ENCODE assay signal across 31 mouse cellular contexts in the genomic region with DNA sequence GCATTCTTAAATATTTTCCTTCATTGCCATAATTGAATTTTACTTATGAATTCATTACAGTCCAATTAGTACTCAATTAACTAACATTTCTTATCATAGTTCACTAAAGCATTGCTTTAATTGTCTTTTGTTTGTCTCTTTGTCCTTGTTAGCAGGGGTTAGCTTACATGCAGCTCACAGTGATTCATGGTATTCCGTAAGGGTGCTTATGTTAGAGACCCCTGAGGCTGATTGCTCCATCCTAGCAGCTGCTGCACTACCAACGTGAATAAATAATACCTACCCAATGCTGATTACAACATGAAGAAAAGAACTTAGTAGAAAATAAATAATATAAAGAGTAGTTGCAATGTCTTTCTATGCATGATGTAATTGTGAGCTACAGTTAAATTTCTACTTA.
DNase-seq lines count a peak whose midpoint lies in the region; ATAC-seq lines count a peak whose summit lies in the region.
"Had no signal": no experiment of that assay in that cellular context is flagged by ENCODE, and none has a peak within 500 bp of the region (broad histone marks: within the 10 kb centered on the region; RNA-seq: fewer than 3 reads in every experiment).

No protein-coding gene starts in this region.

- H3K27ac ChIP-seq in midbrain, embryonic 14.5 days (replicated peaks; ENCODE audit: low read depth, low read length) = no peak overlapping the region
- no peak overlapping the region for H3K27ac ChIP-seq in midbrain, embryonic 11.5 days (ENCODE audit: low read depth, low read length)
- H3K27ac ChIP-seq in neural tube, embryonic 14.5 days (ENCODE audit: low read depth, low read length) = no peak overlapping the region
- H3K27ac ChIP-seq: embryonic facial prominence, embryonic 10.5 days; embryonic facial prominence, embryonic 13.5 days; gastrocnemius, adult 2 months; heart, embryonic 15.5 days; hindbrain, embryonic 14.5 days; hindbrain, postnatal 0 days had no signal

- no peak overlapping the region for H3K4me2 ChIP-seq in midbrain, embryonic 14.5 days (ENCODE audit: low read length)
- no peak overlapping the region for H3K4me2 ChIP-seq in midbrain, embryonic 11.5 days
- H3K4me2 ChIP-seq in neural tube, embryonic 14.5 days (ENCODE audit: low read depth, low read length) = no peak overlapping the region
- H3K4me2 ChIP-seq: embryonic facial prominence, embryonic 13.5 days; heart, embryonic 12.5 days; heart, embryonic 15.5 days; hindbrain, embryonic 14.5 days had no signal

- no peaks in the 10 kb centered on the region for H3K9me3 ChIP-seq in midbrain, embryonic 14.5 days (ENCODE audit: control insufficient read depth, low read length)
- no peaks in the 10 kb centered on the region for H3K9me3 ChIP-seq in midbrain, embryonic 11.5 days (ENCODE audit: control insufficient read depth, low read length)
- H3K9me3 ChIP-seq in neural tube, embryonic 14.5 days (ENCODE audit: control insufficient read depth, low read length) = no peaks in the 10 kb centered on the region
- H3K9me3 ChIP-seq: embryonic facial prominence, embryonic 10.5 days; embryonic facial prominence, embryonic 13.5 days; G1E; heart, embryonic 12.5 days; heart, embryonic 15.5 days had no signal

- 49% methylated on average over 2 of the region's 2 CpGs for WGBS in midbrain, embryonic 14.5 days
- 73% methylated on average over 2 of the region's 2 CpGs for WGBS in midbrain, embryonic 11.5 days
- 35% methylated on average over 2 of the region's 2 CpGs for WGBS in neural tube, embryonic 14.5 days

- no peaks in the 10 kb centered on the region for H3K36me3 ChIP-seq in midbrain, embryonic 14.5 days (ENCODE audit: control insufficient read depth, insufficient read depth, low read length)
- H3K36me3 ChIP-seq in midbrain, embryonic 11.5 days (ENCODE audit: control insufficient read depth, insufficient read depth, low read length) = no peaks in the 10 kb centered on the region
- no peaks in the 10 kb centered on the region for H3K36me3 ChIP-seq in neural tube, embryonic 14.5 days (ENCODE audit: control insufficient read depth, insufficient read depth, low read length)
- H3K36me3 ChIP-seq: embryonic facial prominence, embryonic 10.5 days; embryonic facial prominence, embryonic 13.5 days; G1E; heart, embryonic 12.5 days; heart, embryonic 15.5 days had no signal

- no peak for ATAC-seq in midbrain, embryonic 14.5 days (ENCODE audit: low FRiP score, low TSS enrichment)
- ATAC-seq in midbrain, embryonic 11.5 days (ENCODE audit: low FRiP score) = no peak
- peak; percentile 65 for ATAC-seq in neural tube, embryonic 14.5 days (ENCODE audit: low read depth)
- ATAC-seq: forebrain, embryonic 14.5 days; forebrain, postnatal 0 days; hindbrain, postnatal 0 days; inflammation-experienced regulatory T-cells, adult 6 months had no signal

- no peaks in the 10 kb centered on the region for H3K27me3 ChIP-seq in midbrain, embryonic 14.5 days (ENCODE audit: control insufficient read depth, insufficient read depth, low read length)
- no peaks in the 10 kb centered on the region for H3K27me3 ChIP-seq in midbrain, embryonic 11.5 days (ENCODE audit: control insufficient read depth, insufficient read depth, low read length)
- no peaks in the 10 kb centered on the region for H3K27me3 ChIP-seq in neural tube, embryonic 14.5 days (ENCODE audit: control insufficient read depth, insufficient read depth, low read length)
- H3K27me3 ChIP-seq: CH12.LX; embryonic facial prominence, embryonic 13.5 days; heart, embryonic 12.5 days; heart, embryonic 15.5 days had no signal

- H3K4me1 ChIP-seq in midbrain, embryonic 14.5 days (ENCODE audit: control insufficient read depth, insufficient read depth, low read length) = no peaks in the 10 kb centered on the region
- H3K4me1 ChIP-seq in midbrain, embryonic 11.5 days (ENCODE audit: control insufficient read depth, insufficient read depth, low read length) = no peaks in the 10 kb centered on the region
- no peaks in the 10 kb centered on the region for H3K4me1 ChIP-seq in neural tube, embryonic 14.5 days (ENCODE audit: control insufficient read depth, insufficient read depth, low read length)
- H3K4me1 ChIP-seq: embryonic facial prominence, embryonic 10.5 days; embryonic facial prominence, embryonic 13.5 days; heart, embryonic 12.5 days; heart, embryonic 15.5 days had no signal

- H3K9ac ChIP-seq in midbrain, embryonic 14.5 days (replicated peaks; ENCODE audit: low read length) = no peak overlapping the region
- no peak overlapping the region for H3K9ac ChIP-seq in midbrain, embryonic 11.5 days (ENCODE audit: low read length)
- no peak overlapping the region for H3K9ac ChIP-seq in neural tube, embryonic 14.5 days (replicated peaks; ENCODE audit: low read depth, low read length)
- H3K9ac ChIP-seq: embryonic facial prominence, embryonic 13.5 days; forebrain, postnatal 0 days; heart, embryonic 12.5 days; heart, embryonic 15.5 days; hindbrain, embryonic 14.5 days had no signal

- peak; percentile 12 for DNase-seq in midbrain, embryonic 14.5 days
- DNase-seq in midbrain, embryonic 11.5 days (ENCODE audit: low spot score, missing footprints) = no peak
- DNase-seq in Muller cell, postnatal 12 days (ENCODE audit: inconsistent ontology term) = peak; percentile 35
- DNase-seq in heart, adult 11 months = no peak
- DNase-seq in heart, postnatal 36 days = no peak
- DNase-seq: adrenal gland, adult 2 months; adrenal gland, postnatal 14 days; B cell, adult 2 months; cerebellum, adult 11-12 months; cerebellum, adult 8-10 months; cerebellum, postnatal 10 days; cerebellum, postnatal 36 days; embryo, embryonic 11 days; forebrain, postnatal 0 days; gastrocnemius, adult 2 months; gastrocnemius, postnatal 14 days; heart, adult 18-20 months; heart, postnatal 10 days; heart, postnatal 4 days had no signal

- no peak overlapping the region for H3K4me3 ChIP-seq in midbrain, embryonic 14.5 days (replicated peaks; ENCODE audit: low read depth, low read length)
- no peak overlapping the region for H3K4me3 ChIP-seq in midbrain, embryonic 11.5 days (ENCODE audit: low read depth, low read length)
- H3K4me3 ChIP-seq in neural tube, embryonic 14.5 days (ENCODE audit: low read depth, low read length) = no peak overlapping the region
- H3K4me3 ChIP-seq: embryonic facial prominence, embryonic 10.5 days; embryonic facial prominence, embryonic 13.5 days; erythroblast, embryonic 14.5 days; gastrocnemius, adult 2 months; heart, embryonic 12.5 days; heart, embryonic 15.5 days had no signal

- intact Hi-C loops in heart, postnatal 36 days (cut with DNase I) = no loop called here

Comparison
In these comparisons a context has a peak if more than half of its experiments do, and no peak if none do; other contexts are left out.
1. DNase-seq: peak in midbrain, embryonic 14.5 days (single experiment) and Muller cell, postnatal 12 days (single experiment); none in midbrain, embryonic 11.5 days (single experiment), heart, adult 11 months (single experiment) and heart, postnatal 36 days (0 of 2).